Mouse (Mus musculus): ENCODE measurements around the gene Clgn.

The Clgn gene

GRCm38 (mm10) chr8:83389316-83390005 is at the start of gene Clgn:
Clgn (plus strand) TSS chr8:83389867.
- DNase-seq (ENCODE audit: extremely low read depth, insufficient read length, low spot score): no peak

GRCm38 (mm10) chr8:83342076-83342475 is 47.6 kb upstream of the Clgn start:
- DNase-seq (ENCODE audit: extremely low read depth, insufficient read length, low spot score): no peak

GRCm38 (mm10) chr8:83342693-83343092 is 47.0 kb upstream of the Clgn start:
- DNase-seq (ENCODE audit: extremely low read depth, insufficient read length, low spot score): no peak

GRCm38 (mm10) chr8:83348263-83348662 is 41.4 kb upstream of the Clgn start, which contains the start of gene Mgat4d:
Mgat4d (plus strand) TSS chr8:83348471.
- DNase-seq (ENCODE audit: extremely low read depth, insufficient read length, low spot score): no peak

- DNase-seq (ENCODE audit: extremely low read depth, insufficient read length, low spot score): no peak
Observed at GRCm38 (mm10) chr8:83351315-83351714, 38.4 kb upstream of the Clgn start.

- DNase-seq (ENCODE audit: extremely low read depth, insufficient read length, low spot score): no peak
Observed at GRCm38 (mm10) chr8:83363156-83363769, 26.4 kb upstream of the Clgn start.

- no peak for DNase-seq (ENCODE audit: extremely low read depth, insufficient read length, low spot score)
Observed at GRCm38 (mm10) chr8:83377231-83377630, 12.4 kb upstream of the Clgn start.

GRCm38 (mm10) chr8:83380141-83380540 is 9.5 kb upstream of the Clgn start:
- DNase-seq (ENCODE audit: extremely low read depth, insufficient read length, low spot score): no peak

GRCm38 (mm10) chr8:83381016-83381415 is 8.7 kb upstream of the Clgn start:
- DNase-seq (ENCODE audit: extremely low read depth, insufficient read length, low spot score): no peak

GRCm38 (mm10) chr8:83382850-83383249 is 6.8 kb upstream of the Clgn start:
- no peak for DNase-seq (ENCODE audit: extremely low read depth, insufficient read length, low spot score)

- no peak for DNase-seq (ENCODE audit: extremely low read depth, insufficient read length, low spot score)
Observed at GRCm38 (mm10) chr8:83390006-83390701, 487 bp downstream of the Clgn start.

- no peak for DNase-seq (ENCODE audit: extremely low read depth, insufficient read length, low spot score)
Observed at GRCm38 (mm10) chr8:83392521-83392920, 2.9 kb downstream of the Clgn start.

- DNase-seq (ENCODE audit: extremely low read depth, insufficient read length, low spot score): no peak
Observed at GRCm38 (mm10) chr8:83394325-83394724, 4.7 kb downstream of the Clgn start.

- DNase-seq (ENCODE audit: extremely low read depth, insufficient read length, low spot score): no peak
Observed at GRCm38 (mm10) chr8:83396680-83397079, 7.0 kb downstream of the Clgn start.

- no peak for DNase-seq (ENCODE audit: extremely low read depth, insufficient read length, low spot score)
Observed at GRCm38 (mm10) chr8:83397726-83398125, 8.1 kb downstream of the Clgn start.

- no peak for DNase-seq (ENCODE audit: extremely low read depth, insufficient read length, low spot score)
Observed at GRCm38 (mm10) chr8:83405548-83405947, 15.9 kb downstream of the Clgn start.

- peak; percentile 22 for DNase-seq (ENCODE audit: extremely low read depth, insufficient read length, low spot score)
Observed at GRCm38 (mm10) chr8:83406836-83407235, 17.2 kb downstream of the Clgn start.

GRCm38 (mm10) chr8:83408496-83408895 is 18.8 kb downstream of the Clgn start:
- DNase-seq (ENCODE audit: extremely low read depth, insufficient read length, low spot score): no peak

- no peak for DNase-seq (ENCODE audit: extremely low read depth, insufficient read length, low spot score)
Observed at GRCm38 (mm10) chr8:83416878-83417277, 27.2 kb downstream of the Clgn start.

GRCm38 (mm10) chr8:83417970-83418369 is 28.3 kb downstream of the Clgn start:
- no peak for DNase-seq (ENCODE audit: extremely low read depth, insufficient read length, low spot score)

- no peak for DNase-seq (ENCODE audit: extremely low read depth, insufficient read length, low spot score)
Observed at GRCm38 (mm10) chr8:83418805-83419516, 29.3 kb downstream of the Clgn start.

Data from 3134 (cell line).